Mouse (Mus musculus) stomach, embryonic 16.5 days (tissue): Measurements from ENCODE around the gene Wdr20. TPM values are rescaled to one million over a fixed set of nuclear protein-coding genes. Genes with fewer than 3 reads are reported as not detected.

ENCODE experiments used
- ATAC-seq: fragments of 200-750 bp; cut with Nextera tagmentation; 2 replicates; pipeline ENCODE4 v1.8.0; 2017; ENCODE audit warnings: moderate number of reproducible peaks, moderate TSS enrichment; ENCODE audit not compliant: insufficient read depth, low FRiP score
- H3K27ac ChIP-seq: fragments of 300-500 bp; sonication (generic); 2 replicates; pipeline ENCODE4 v1.5.1; 2014; ENCODE audit warnings: low read length
- H3K27me3 ChIP-seq: fragments of 300-500 bp; sonication (generic); 2 replicates; pipeline ENCODE4 v1.6.1; 2014; ENCODE audit warnings: low read length, control low read depth, mixed read lengths; ENCODE audit not compliant: control insufficient read depth, insufficient read depth
- H3K36me3 ChIP-seq: fragments of 300-500 bp; sonication (generic); 2 replicates; pipeline ENCODE4 v1.6.1; 2014; ENCODE audit warnings: low read length; ENCODE audit not compliant: control insufficient read depth, insufficient read depth
- H3K4me1 ChIP-seq: fragments of 300-500 bp; sonication (generic); 2 replicates; pipeline ENCODE4 v1.6.1; 2014; ENCODE audit warnings: low read length, control low read depth, mixed read lengths; ENCODE audit not compliant: control insufficient read depth, insufficient read depth
- H3K4me2 ChIP-seq: fragments of 300-500 bp; sonication (generic); 2 replicates; pipeline ENCODE4 v1.6.1; 2014; ENCODE audit warnings: low read depth, low read length, mixed read lengths
- H3K4me3 ChIP-seq: fragments of 300-500 bp; sonication (generic); replicated peaks from 2 replicates; pipeline ENCODE4 v1.5.1; 2014; ENCODE audit warnings: mild to moderate bottlenecking, low read length
- H3K9ac ChIP-seq: fragments of 300-500 bp; sonication (generic); 2 replicates; pipeline ENCODE4 v1.6.1; 2014; ENCODE audit warnings: low read length
- H3K9me3 ChIP-seq: fragments of 300-500 bp; sonication (generic); replicated peaks from 2 replicates; pipeline ENCODE4 v1.6.1; 2016; ENCODE audit warnings: low read length, control low read depth; ENCODE audit not compliant: control insufficient read depth
- WGBS: fragments of 180-500 bp; shearing (Covaris S2); extraction: QIAGEN DNeasy Blood & Tissue Kit; methylation state at CpG from one replicate; pipeline ENCODE4 v1.1.7; 2014; 5-methylcytosine and 5-hydroxymethylcytosine counted together
- polyA plus RNA-seq: library from polyadenylated mRNA; unstranded; fragments of >200 nt; fragmentation: Nextera tagmentation; extraction: Ambion mirVana; gene quantifications from 2 replicates; pipeline ENCODE4 v1.2.1, GENCODE M21; 2015

Wdr20 gene
- polyA plus RNA-seq, 1 experiment from 2014 or later = 23.0 TPM

DNA sequence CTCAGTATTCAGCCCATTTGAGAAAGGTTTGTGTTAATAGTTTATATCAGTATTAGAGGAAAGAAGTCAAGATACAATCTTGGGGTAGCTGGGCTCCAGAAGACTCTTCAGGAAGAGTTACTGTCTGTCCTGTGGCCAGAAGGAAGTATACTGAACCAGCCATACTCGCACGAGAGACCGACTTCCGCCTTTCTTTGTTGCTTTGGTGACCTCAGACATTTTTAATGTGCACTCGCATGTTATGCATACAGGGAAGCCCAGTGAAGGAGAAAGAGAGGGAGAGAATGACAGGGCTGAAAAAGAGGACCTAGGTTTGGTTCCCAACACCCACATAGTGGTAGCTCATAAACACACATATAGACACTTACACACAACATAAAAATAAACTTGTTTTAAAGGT is 26.8 kb downstream of the Wdr20 start:
- Histone ChIP-seq H3K4me2 (no peak overlapping the region), H3K27me3 (no peaks in the 10 kb centered on the region), H3K9ac (no peak overlapping the region), H3K4me1 (peaks cover 4% of the 10 kb centered on the region; the same call in 1 of the 2 replicates), H3K27ac (no peak overlapping the region), H3K4me3 (no peak overlapping the region), H3K9me3 (no peaks in the 10 kb centered on the region), H3K36me3 (no peaks in the 10 kb centered on the region)
- 84% methylated on average over 5 of the region's 5 CpGs for WGBS
- no peak for ATAC-seq

DNA sequence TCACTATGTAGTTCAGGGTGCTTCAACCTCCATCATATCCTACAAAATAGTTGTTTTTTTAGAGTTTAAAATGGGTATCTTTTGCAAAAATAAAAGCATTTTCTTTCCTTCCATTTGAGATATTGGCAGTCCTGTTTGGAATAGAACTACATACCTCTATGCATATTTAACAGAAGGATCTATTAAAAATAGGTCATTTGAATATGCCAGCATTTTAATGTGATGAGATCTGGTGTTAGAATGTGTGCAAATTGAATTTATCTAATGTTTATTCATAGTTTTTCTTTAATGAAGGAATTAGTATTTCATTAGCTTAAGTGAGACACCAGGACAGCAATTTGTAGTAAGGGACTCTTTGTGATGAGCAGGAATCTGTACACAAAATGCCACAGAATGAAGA is 30.8 kb downstream of the Wdr20 start:
- no peaks in the 10 kb centered on the region for H3K36me3 ChIP-seq
- H3K27me3 ChIP-seq = no peaks in the 10 kb centered on the region
- H3K4me3 ChIP-seq = no peak overlapping the region
- H3K4me2 ChIP-seq = no peak overlapping the region
- ATAC-seq = no peak
- H3K9me3 ChIP-seq = no peaks in the 10 kb centered on the region
- peaks cover 4% of the 10 kb centered on the region; the same call in 1 of the 2 replicates for H3K4me1 ChIP-seq
- no peak overlapping the region for H3K27ac ChIP-seq
- no peak overlapping the region for H3K9ac ChIP-seq

DNA sequence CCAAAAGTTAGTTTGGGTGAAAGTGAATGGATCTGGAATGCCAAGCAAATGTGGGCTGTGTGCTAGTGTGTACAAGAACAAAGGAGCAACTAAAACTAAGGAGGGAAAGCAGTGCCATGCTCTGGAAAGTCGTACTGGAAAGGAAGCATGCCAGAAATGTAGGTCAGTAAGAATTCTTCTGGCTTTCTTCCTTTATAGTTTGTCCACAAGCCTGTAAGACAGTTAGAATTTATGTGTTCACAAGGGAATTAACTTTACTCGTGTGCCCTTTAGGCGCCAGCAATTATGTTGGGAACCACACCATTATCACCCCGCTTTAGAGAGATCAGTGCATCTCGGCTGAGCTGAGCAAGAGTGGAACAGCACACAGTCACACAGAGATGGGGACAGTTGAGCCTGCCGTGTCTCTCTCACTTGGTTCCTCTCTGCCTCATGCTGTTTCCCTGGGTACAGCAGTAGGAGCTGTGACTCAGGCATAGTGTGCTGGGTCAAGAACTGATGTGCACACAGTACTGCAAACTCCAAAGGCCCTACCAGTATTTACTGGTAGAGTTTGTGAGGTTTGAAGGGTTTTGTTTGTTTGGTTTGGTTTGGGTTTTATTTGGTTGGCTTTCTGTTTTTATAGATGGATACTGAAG is 32.0 kb downstream of the Wdr20 start:
- Histone ChIP-seq H3K9me3 (no peaks in the 10 kb centered on the region), H3K4me3 (no peak overlapping the region), H3K36me3 (no peaks in the 10 kb centered on the region), H3K9ac (no peak overlapping the region), H3K4me2 (no peak overlapping the region), H3K4me1 (peaks cover 4% of the 10 kb centered on the region; the same call in 1 of the 2 replicates), H3K27ac (no peak overlapping the region), H3K27me3 (no peaks in the 10 kb centered on the region)
- 57% methylated on average over 6 of the region's 6 CpGs for WGBS
- no peak for ATAC-seq

DNA sequence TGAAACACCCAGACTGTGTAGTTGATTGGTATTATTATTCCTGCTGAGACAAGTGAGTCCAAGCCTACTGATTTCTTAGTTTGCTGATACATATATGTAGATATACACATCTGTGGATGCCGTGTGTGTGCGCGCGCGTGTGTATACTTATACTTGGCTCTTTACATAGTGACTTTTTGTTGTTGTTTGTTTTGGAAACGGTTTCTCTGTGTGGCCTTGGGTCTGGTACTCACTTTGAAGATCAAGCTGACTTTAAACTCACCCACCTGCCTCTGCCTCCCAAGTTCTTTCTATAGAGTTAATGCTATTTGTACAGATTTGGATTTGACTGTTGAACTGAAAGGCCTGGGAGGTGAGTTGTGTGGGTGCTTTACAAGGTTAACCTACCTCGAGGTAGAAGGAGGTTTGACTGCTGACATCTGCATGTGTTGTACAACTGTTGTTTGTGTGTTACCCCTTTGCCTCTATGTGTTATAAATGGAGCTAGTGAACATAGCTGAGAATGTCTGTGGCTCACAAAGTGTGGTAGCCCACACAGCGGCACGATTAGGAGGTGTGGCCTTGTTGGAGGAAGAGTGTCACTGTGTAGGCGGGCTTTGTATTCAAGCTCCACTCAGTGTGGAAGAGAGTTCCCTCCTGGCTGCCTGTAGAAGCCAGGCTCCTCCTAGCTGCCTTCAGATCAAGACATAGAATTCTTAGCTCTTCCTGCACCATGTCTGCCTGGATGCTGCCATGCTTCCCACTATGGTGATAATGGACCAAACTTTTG is 32.9 kb downstream of the Wdr20 start:
- Histone ChIP-seq H3K36me3 (no peaks in the 10 kb centered on the region), H3K4me1 (peaks cover 5% of the 10 kb centered on the region; the same call in 1 of the 2 replicates), H3K9me3 (no peaks in the 10 kb centered on the region), H3K27ac (no peak overlapping the region), H3K4me3 (no peak overlapping the region), H3K27me3 (no peaks in the 10 kb centered on the region), H3K4me2 (no peak overlapping the region), H3K9ac (no peak overlapping the region)
- 85% methylated on average over 10 of the region's 10 CpGs for WGBS
- no peak for ATAC-seq

DNA sequence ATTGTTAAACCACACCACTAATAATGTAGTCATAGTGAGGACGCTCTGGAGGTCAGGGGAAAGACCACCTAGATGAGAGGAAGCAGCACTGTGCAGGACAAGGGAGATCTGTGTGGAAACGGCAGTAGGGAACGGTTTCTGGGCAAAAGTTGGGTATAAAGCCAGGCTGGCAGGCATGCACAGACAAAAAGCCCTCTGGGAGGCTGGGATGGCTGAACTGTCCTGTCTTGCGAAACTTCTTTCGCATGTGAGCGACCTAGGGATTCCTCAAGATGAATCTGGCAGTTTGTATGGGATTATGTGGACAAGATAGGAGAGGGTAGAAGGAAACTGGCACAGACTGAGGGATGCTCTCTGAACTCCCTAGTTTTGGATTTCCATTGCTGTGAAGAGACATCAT is 34.2 kb downstream of the Wdr20 start:
- H3K4me3 ChIP-seq = no peak overlapping the region
- no peak overlapping the region for H3K4me2 ChIP-seq
- H3K27ac ChIP-seq = no peak overlapping the region
- H3K27me3 ChIP-seq = no peaks in the 10 kb centered on the region
- no peak overlapping the region for H3K9ac ChIP-seq
- ATAC-seq = no peak
- H3K4me1 ChIP-seq = peaks cover 11% of the 10 kb centered on the region; the same call in 1 of the 2 replicates
- 96% methylated on average over 6 of the region's 6 CpGs for WGBS
- H3K9me3 ChIP-seq = no peaks in the 10 kb centered on the region
- H3K36me3 ChIP-seq = no peaks in the 10 kb centered on the region

DNA sequence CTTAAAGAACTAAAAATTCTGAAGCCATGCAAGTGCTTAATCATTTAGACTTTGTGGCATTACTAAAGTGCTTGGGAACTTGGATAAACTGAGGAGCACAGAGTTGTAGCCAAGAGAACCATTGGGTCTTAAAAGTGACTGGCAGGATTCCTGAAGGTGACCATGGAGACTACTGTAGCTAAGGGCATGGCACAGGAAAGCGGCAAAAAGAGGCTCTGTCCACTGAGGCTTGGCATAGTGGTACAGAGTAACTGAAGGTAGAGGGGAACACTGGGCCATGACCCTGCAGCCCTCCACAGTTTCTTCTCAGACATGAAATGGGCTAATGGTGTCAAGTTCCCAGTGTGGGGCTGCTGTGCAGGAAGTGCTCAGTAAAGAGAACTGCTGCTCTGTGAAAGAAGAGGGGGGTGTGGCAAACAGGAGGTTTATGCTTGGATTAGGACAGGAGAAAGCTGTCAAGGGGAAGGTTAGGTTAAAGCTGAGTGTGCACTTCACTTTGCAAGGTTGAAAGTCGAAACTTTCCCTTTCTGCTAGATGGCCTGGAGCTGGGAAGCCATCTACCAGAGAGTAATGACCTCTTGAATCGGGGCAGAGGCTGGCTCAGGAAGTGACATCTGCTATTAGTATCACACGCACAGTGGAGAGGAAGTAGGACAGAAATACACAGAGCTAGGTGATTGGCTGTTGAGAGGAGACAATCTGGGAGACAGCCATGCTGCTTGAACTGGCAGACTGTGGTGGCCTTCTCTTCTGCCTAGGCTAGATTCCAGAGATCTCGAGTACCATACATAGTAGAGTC is 38.1 kb downstream of the Wdr20 start:
- H3K27ac ChIP-seq = peak overlapping the region; percentile 51
- WGBS = 59% methylated on average over 5 of the region's 5 CpGs
- ATAC-seq = peak; percentile 62; the same call in 1 of the 2 replicates

DNA sequence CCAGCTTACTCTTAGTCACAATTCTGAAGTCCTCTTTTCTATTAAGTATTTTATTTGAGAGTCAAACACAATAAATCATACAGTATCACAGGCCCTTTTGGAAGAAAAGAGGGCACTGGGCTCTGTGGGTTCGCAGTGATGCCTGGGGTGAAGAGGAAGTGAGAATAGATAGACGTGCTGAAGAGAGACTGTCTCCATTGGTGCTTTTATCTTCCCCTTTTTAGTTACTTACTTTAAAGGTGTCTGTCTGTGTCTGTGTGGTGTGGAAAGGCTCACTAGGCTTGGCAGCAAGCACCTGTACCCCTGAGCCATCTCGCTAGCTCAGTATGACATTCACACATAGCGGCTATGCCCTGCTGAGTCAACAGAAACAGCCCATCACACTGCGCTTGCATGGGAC is 40.1 kb downstream of the Wdr20 start:
- no peak for ATAC-seq
- Histone ChIP-seq H3K4me3 (no peak overlapping the region), H3K27me3 (no peaks in the 10 kb centered on the region), H3K4me2 (no peak overlapping the region), H3K9ac (no peak overlapping the region), H3K9me3 (no peaks in the 10 kb centered on the region), H3K4me1 (peaks cover 15% of the 10 kb centered on the region; the same call in 1 of the 2 replicates), H3K36me3 (peaks cover 4% of the 10 kb centered on the region), H3K27ac (no peak overlapping the region)
- 77% methylated on average over 5 of the region's 5 CpGs for WGBS

More for the DNA sequence above, 38.1 kb downstream of the Wdr20 start:
- peaks cover 4% of the 10 kb centered on the region; the same call in 1 of the 2 replicates for H3K36me3 ChIP-seq
- no peak overlapping the region for H3K9ac ChIP-seq
- H3K4me3 ChIP-seq = no peak overlapping the region
- no peak overlapping the region for H3K4me2 ChIP-seq
- H3K9me3 ChIP-seq = no peaks in the 10 kb centered on the region
- no peaks in the 10 kb centered on the region for H3K27me3 ChIP-seq
- peaks cover 15% of the 10 kb centered on the region; the same call in 1 of the 2 replicates for H3K4me1 ChIP-seq

DNA sequence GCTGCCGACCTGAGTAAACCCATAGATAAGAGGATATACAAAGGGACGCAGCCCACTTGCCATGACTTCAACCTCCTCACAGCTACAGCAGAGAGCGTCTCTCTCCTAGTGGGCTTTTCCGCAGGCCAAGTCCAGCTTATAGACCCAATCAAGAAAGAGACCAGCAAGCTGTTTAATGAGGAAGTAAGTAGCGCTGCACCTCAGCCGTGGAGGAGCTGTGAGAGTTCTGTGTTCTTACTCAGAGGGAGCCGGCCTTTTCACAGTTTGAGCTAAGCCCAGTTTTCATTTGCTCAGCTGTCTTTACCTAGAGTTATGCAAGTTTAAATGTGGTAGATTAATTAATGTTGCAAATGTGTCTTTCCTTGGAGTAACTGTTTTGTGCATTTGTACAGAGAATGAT is 41.6 kb downstream of the Wdr20 start:
- Histone ChIP-seq H3K27ac (no peak overlapping the region), H3K4me3 (no peak overlapping the region), H3K4me1 (peaks cover 15% of the 10 kb centered on the region; the same call in 1 of the 2 replicates), H3K4me2 (no peak overlapping the region), H3K9ac (no peak overlapping the region), H3K36me3 (peaks cover 6% of the 10 kb centered on the region), H3K9me3 (no peaks in the 10 kb centered on the region), H3K27me3 (no peaks in the 10 kb centered on the region)
- ATAC-seq = no peak
- 48% methylated on average over 7 of the region's 7 CpGs for WGBS

DNA sequence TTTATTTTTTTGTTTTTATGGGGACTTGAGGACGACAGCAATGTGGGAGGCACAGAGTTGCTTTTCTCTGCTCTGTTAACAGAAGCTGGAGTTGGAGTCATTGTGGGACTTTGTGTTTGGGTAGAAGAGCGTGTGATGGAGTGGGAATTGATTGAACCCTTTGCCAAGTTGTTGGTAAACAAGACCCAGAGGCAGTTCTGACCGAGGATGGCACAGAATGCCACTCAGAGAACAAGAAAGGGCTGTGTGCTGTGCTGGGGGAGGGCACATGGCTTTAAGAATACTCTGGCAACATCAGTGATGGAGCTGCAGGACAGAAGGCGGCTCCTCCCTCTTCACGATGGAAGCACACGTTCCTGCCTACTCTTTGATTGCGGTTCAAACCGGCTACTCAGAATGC is 43.4 kb downstream of the Wdr20 start:
- no peaks in the 10 kb centered on the region for H3K27me3 ChIP-seq
- peaks cover 8% of the 10 kb centered on the region; the same call in 1 of the 2 replicates for H3K4me1 ChIP-seq
- no peaks in the 10 kb centered on the region for H3K9me3 ChIP-seq
- H3K4me3 ChIP-seq = no peak overlapping the region
- peaks cover 6% of the 10 kb centered on the region for H3K36me3 ChIP-seq
- ATAC-seq = no peak
- no peak overlapping the region for H3K4me2 ChIP-seq
- no peak overlapping the region for H3K9ac ChIP-seq
- no peak overlapping the region for H3K27ac ChIP-seq
- WGBS = 87% methylated on average over 8 of the region's 8 CpGs
